Mouse (Mus musculus) liver, adult 2 months (tissue): ENCODE results near the gene Nipal4. TPM values are rescaled to one million over a fixed set of nuclear protein-coding genes. Genes with fewer than 3 reads are reported as not detected.

Experiments used
- DNase-seq: peaks from one replicate; pipeline ENCODE4 v3.0.0-alpha.2; 2011; ENCODE audit warnings: low read depth, low spot score; ENCODE audit errors: extremely low read depth
- H3K27ac ChIP-seq: fragments of 200-500 bp; replicated peaks from 2 replicates; pipeline ENCODE4 v1.5.1; 2012; ENCODE audit warnings: low read depth, mild to moderate bottlenecking, control low read depth, inconsistent platforms, low read length; ENCODE audit not compliant: insufficient read depth
- H3K27me3 ChIP-seq: fragments of 200-500 bp; 2 replicates; pipeline ENCODE4 v1.6.1; 2012; ENCODE audit warnings: mild to moderate bottlenecking, moderate library complexity, low read length, inconsistent platforms; ENCODE audit not compliant: control insufficient read depth, insufficient read depth
- H3K36me3 ChIP-seq: fragments of 200-500 bp; 2 replicates; pipeline ENCODE4 v1.6.1; 2012; ENCODE audit warnings: low read length, inconsistent platforms; ENCODE audit not compliant: control insufficient read depth, insufficient read depth
- H3K4me1 ChIP-seq: fragments of 200-500 bp; 2 replicates; pipeline ENCODE4 v1.6.1; 2011; ENCODE audit warnings: low read length; ENCODE audit not compliant: control insufficient read depth, insufficient read depth
- H3K4me3 ChIP-seq: fragments of 200-500 bp; 2 replicates; pipeline ENCODE4 v1.5.1; 2011; ENCODE audit warnings: low read depth, mild to moderate bottlenecking, control low read depth, low read length, moderate library complexity; ENCODE audit not compliant: insufficient read depth
- H3K79me2 ChIP-seq: fragments of 200-500 bp; 2 replicates; pipeline ENCODE4 v1.6.1; 2012; ENCODE audit warnings: inconsistent platforms, mild to moderate bottlenecking, low read length, moderate library complexity; ENCODE audit not compliant: control insufficient read depth, insufficient read depth
- H3K9ac ChIP-seq: fragments of 200-500 bp; 2 replicates; pipeline ENCODE4 v1.6.1; 2012; ENCODE audit warnings: low read depth, mild to moderate bottlenecking, control low read depth, inconsistent platforms, low read length
- CTCF ChIP-seq: fragments of 200-500 bp; IDR thresholded peaks from 2 replicates; pipeline ENCODE4 v1.5.1; 2011; ENCODE audit warnings: low read depth, low read length, control low read depth
- POLR2A ChIP-seq: fragments of 200-500 bp; IDR thresholded peaks from 2 replicates; pipeline ENCODE4 v1.6.1; 2011; ENCODE audit warnings: low read length, control low read depth; ENCODE audit not compliant: insufficient read depth; ENCODE audit errors: extremely low read depth
- WGBS: fragments of 180-500 bp; shearing (Covaris S2); methylation state at CpG from one replicate; pipeline ENCODE4 v1.1.7; 2018; 5-methylcytosine and 5-hydroxymethylcytosine counted together
- polyA plus RNA-seq: library from polyadenylated mRNA; depleted of rRNA; stranded (reverse); fragments of >200 nt; gene quantifications from 2 replicates; pipeline ENCODE4 v1.2.3, GENCODE M21; 2012
- total RNA-seq: library from RNA; depleted of rRNA; stranded (reverse); fragments of >200 nt; gene quantifications from 2 replicates; pipeline ENCODE4 v1.2.3, GENCODE M21; 2014

Nipal4 gene
- total and polyA plus RNA-seq, 2 experiments, result not detected

DNA sequence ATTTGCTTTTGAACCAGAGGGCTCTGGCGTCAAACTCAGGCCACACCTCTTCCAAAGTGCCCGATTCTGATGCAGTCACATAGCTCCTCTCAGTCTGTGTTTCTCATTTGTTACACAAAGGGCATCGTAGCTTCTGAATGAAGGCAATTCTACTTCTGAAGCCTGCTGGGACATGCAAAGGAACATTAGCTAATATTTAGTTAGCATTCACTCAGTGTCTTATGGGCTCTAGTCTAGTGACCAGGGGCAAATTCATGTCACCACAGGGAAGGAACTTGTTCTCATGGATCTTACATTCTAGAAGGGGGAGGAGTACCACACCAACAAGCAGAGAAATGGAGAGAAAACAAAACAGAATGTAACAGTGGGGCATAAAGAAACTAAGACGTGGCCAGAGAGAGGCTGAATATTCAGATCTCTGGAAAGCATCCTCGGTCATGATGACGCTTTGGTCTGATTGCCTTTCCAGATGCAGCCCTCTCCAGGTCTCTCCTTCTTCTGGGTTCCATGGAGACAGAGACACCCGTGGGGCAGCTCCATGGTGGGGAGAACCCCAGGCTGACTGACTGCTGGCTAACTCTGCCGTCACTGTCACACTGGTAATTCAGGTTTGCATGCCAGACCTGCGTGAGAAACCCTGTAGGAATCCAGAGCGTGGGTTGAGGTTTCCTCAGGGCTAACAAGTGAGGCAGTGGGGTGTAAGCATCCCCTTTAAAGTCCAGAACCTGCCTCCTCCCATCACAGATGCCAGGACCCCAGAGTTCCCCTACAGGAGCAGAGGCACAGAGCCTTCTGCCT lies 11.1 kb upstream of the Nipal4 start:
- no peak for DNase-seq
- Histone ChIP-seq H3K27ac (no peak overlapping the region), H3K36me3 (no peaks in the 10 kb centered on the region), H3K27me3 (0 out of 2 replicates have a peak, but pooled peaks cover 2% of the 10 kb centered on the region), H3K4me1 (no peaks in the 10 kb centered on the region), H3K79me2 (no peaks in the 10 kb centered on the region), H3K9ac (no peak overlapping the region), H3K4me3 (no peak overlapping the region)
- 85% methylated on average over 10 of the region's 10 CpGs for whole genome bisulfite sequencing
- TF ChIP-seq CTCF (no peak), POLR2A (no peak)

DNA sequence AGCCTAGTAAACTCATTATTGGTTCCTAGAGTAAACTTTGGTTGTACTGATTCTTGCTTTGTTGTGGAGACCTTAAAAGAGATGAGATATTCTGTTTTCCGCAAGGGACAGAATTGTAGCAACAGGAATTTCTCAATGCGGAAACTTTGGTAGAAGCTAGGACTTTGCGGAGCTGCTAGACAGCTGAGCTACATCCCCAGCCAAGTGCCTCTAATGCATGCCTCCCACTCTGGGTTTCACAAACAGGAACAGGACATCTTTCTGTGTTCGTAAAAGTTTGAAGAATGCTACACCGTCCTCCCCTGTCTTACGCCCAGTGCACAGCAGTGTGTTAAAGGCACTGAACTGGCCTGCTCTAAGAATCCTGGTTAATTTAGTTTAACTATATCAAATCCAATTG lies 9.8 kb upstream of the Nipal4 start:
- no peak overlapping the region for H3K27ac ChIP-seq
- H3K27me3 ChIP-seq, result 0 out of 2 replicates have a peak, but pooled peaks cover 2% of the 10 kb centered on the region
- H3K4me3 ChIP-seq, result no peak overlapping the region
- WGBS, result 92% methylated on average over 6 of the region's 6 CpGs
- H3K9ac ChIP-seq, result no peak overlapping the region
- no peaks in the 10 kb centered on the region for H3K36me3 ChIP-seq
- no peaks in the 10 kb centered on the region for H3K79me2 ChIP-seq
- TF ChIP-seq POLR2A (no peak), CTCF (no peak)
- no peak for DNase-seq
- H3K4me1 ChIP-seq, result no peaks in the 10 kb centered on the region

DNA sequence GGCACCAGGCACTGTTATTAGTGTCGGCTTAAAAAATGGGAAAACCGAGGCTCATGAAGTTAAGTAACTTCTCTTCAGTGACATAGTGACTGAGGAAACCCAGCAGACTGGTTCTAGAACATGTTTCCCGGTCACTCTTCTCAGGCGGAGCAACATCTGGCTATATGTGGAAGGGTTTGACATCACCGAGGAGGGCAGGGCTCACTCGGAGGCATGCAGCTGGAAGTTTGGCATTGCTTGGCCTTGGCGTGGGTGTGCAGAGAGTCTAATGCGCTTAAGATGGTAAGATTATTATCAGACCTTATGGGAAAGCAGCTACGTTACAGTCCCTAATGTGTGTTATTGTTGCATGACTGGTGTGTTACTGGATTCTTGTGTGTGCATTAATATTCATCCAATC lies 5.8 kb upstream of the Nipal4 start:
- TF ChIP-seq CTCF (no peak), POLR2A (no peak)
- 91% methylated on average over 9 of the region's 9 CpGs for WGBS
- no peak overlapping the region for H3K9ac ChIP-seq

DNA sequence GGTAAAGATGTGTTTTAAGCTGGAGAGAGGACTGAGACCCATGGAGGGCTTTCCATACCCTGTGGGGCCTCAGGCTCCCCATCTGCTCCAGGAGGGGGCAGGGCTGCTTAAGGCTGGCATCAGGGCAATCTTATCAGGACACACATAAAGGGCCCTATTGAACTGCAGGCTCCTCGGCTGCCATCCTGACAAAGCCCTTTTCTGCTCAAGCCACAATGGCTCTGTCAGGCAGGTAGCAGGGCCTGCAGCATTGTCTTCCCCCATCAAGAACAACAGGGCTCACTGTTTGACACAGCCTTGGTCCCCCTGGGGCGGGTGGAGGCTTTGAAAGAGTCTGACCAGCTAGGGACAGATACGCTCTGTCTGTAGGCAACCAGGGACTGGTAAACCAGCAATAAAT lies 3.6 kb upstream of the Nipal4 start:
- no peak overlapping the region for H3K9ac ChIP-seq
- TF ChIP-seq CTCF (no peak), POLR2A (no peak)
- DNase-seq, result no peak
- no peak overlapping the region for H3K4me3 ChIP-seq
- 84% methylated on average over 3 of the region's 3 CpGs for WGBS
- no peak overlapping the region for H3K27ac ChIP-seq
- no peaks in the 10 kb centered on the region for H3K4me1 ChIP-seq
- no peaks in the 10 kb centered on the region for H3K36me3 ChIP-seq
- no peaks in the 10 kb centered on the region for H3K79me2 ChIP-seq
- H3K27me3 ChIP-seq, result peaks cover 5% of the 10 kb centered on the region

More for the DNA sequence above, 5.8 kb upstream of the Nipal4 start:
- DNase-seq, result no peak
- H3K4me3 ChIP-seq, result no peak overlapping the region
- no peaks in the 10 kb centered on the region for H3K4me1 ChIP-seq
- H3K79me2 ChIP-seq, result no peaks in the 10 kb centered on the region
- H3K27ac ChIP-seq, result no peak overlapping the region
- H3K36me3 ChIP-seq, result no peaks in the 10 kb centered on the region
- H3K27me3 ChIP-seq, result 0 out of 2 replicates have a peak, but pooled peaks cover 2% of the 10 kb centered on the region

DNA sequence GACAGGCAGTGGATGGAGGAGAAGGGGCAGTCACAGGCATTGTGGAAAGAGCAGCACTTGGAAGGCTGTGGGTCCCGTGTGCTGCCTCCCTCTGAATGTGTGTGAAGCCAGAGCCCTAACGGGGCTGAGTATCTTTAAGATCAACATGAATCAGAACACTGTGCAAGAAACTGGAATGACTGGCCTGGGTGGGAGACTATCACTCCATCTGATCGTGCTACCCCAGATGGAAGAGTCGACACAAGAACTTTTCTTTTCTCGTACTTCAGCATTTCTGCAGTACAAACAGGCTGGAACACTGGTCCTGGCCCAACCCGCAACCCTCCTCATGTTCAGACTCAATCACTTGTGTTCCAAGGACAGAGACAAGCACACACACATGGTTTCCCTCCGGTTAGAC lies 2.2 kb upstream of the Nipal4 start:
- no peak overlapping the region for H3K27ac ChIP-seq
- H3K9ac ChIP-seq, result no peak overlapping the region
- H3K4me3 ChIP-seq, result no peak overlapping the region
- H3K4me1 ChIP-seq, result no peaks in the 10 kb centered on the region
- no peak for TF ChIP-seq POLR2A
- WGBS, result 92% methylated on average over 7 of the region's 7 CpGs
- H3K79me2 ChIP-seq, result no peaks in the 10 kb centered on the region
- peaks cover 5% of the 10 kb centered on the region for H3K27me3 ChIP-seq
- H3K36me3 ChIP-seq, result no peaks in the 10 kb centered on the region
- DNase-seq, result no peak

DNA sequence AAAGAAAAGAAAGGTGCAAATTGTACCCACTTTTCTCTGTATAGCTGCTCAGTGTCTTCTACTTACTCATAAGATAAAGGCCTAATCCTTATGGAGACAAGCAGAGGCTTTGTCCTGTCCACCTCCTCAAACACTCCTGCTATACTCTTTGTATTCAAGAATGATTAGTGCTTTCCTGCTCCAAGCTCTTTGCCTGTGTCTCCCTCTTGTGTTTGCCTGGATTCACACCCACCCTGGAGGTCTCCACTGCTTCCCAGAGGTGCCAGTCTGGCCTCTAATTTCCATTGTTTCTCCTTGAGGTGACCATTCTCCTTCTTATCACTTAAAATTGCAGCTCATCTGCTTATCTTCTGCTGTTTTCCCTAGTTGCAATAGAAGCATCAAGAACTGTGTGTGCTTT lies 8.8 kb downstream of the Nipal4 start:
- TF ChIP-seq CTCF, result no peak
- no peak for TF ChIP-seq POLR2A
- Histone ChIP-seq H3K36me3 (no peaks in the 10 kb centered on the region), H3K27me3 (no peaks in the 10 kb centered on the region), H3K79me2 (no peaks in the 10 kb centered on the region), H3K4me1 (no peaks in the 10 kb centered on the region), H3K9ac (no peak overlapping the region), H3K4me3 (no peak overlapping the region), H3K27ac (no peak overlapping the region)
- no peak for DNase-seq
